Comparison of ENCODE assay signal across 7 mouse cellular contexts in the genomic region with DNA sequence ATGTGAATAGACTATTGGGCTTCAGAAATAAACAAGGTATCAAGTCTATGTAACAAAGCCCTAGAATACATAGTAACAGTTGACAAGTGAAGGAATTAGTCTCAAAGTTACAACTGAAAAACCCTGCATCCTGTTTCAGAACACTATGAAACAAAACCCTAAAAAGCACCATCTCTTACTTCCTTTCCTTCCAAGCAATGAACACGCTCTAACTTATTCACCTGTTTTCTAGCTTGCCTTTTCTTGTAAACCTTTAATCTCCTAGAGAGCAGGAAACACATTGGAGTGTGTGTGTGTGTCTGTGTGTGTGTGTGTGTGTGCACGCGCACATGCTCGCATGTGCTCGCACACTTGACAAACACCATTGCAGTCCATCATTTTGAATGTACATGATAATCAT.
"Had no signal": no experiment of that assay in that cellular context is flagged by ENCODE, and none has a peak within 500 bp of the region (broad histone marks: within the 10 kb centered on the region; RNA-seq: fewer than 3 reads in every experiment).

No protein-coding gene starts in this region.

- DNase-seq: kidney, adult 2 months; kidney, postnatal 25 days; layer of hippocampus, postnatal 36 days; left cerebral cortex, postnatal 4 days; liver, postnatal 0 days; lung, postnatal 10 days; lung, postnatal 36 days had no signal
